Mouse (Mus musculus): ENCODE measurements around the gene Tmem252. TPM values are rescaled to one million over a fixed set of nuclear protein-coding genes. Genes with fewer than 3 reads are reported as not detected.

Gene Tmem252
- total and polyA plus RNA-seq, 3 experiments = 0.08 to 0.11 (median 0.10) TPM

GRCm38 (mm10) chr19:24671571-24671970, 2.2 kb upstream of the Tmem252 start:
- no peaks in the 10 kb centered on the region for H3K27me3 ChIP-seq (ENCODE audit: control insufficient read depth, insufficient read depth, low read length)
- H3K9ac ChIP-seq (ENCODE audit: low read depth, low read length) = no peak overlapping the region
- H3K79me2 ChIP-seq (replicated peaks; ENCODE audit: control insufficient read depth, insufficient read depth, low read length) = no peaks in the 10 kb centered on the region
- no peak overlapping the region for H3K4me3 ChIP-seq
- H3K36me3 ChIP-seq (ENCODE audit: control insufficient read depth, insufficient read depth, low read length) = no peaks in the 10 kb centered on the region
- no peak for DNase-seq
- H3K27ac ChIP-seq = no peak overlapping the region
- TF ChIP-seq EP300 (IDR thresholded peaks at IDR 0.05; ENCODE audit: insufficient read depth, low read depth, low read length) (no peak), CTCF (IDR thresholded peaks at IDR 0.05) (no peak), POLR2A (IDR thresholded peaks at IDR 0.05; ENCODE audit: insufficient read depth, low read depth, low read length) (no peak)
- intact Hi-C loops (cut with DNase I) = no loop called here
- H3K4me1 ChIP-seq (ENCODE audit: control insufficient read depth, insufficient read depth, low read length) = peaks cover 4% of the 10 kb centered on the region
- WGBS = 64% methylated on average over 3 of the region's 3 CpGs

GRCm38 (mm10) chr19:24672366-24672960, 1.3 kb upstream of the Tmem252 start:
- intact Hi-C loops (cut with DNase I) = no loop called here
- H3K36me3 ChIP-seq (ENCODE audit: control insufficient read depth, insufficient read depth, low read length) = no peaks in the 10 kb centered on the region
- no peak overlapping the region for H3K4me3 ChIP-seq
- peak overlapping the region; percentile 21 for H3K27ac ChIP-seq
- WGBS = 29% methylated on average over 10 of the region's 10 CpGs
- no peak overlapping the region for H3K9ac ChIP-seq (ENCODE audit: low read depth, low read length)
- no peak for DNase-seq
- H3K4me1 ChIP-seq (ENCODE audit: control insufficient read depth, insufficient read depth, low read length) = peaks cover 4% of the 10 kb centered on the region
- H3K79me2 ChIP-seq (replicated peaks; ENCODE audit: control insufficient read depth, insufficient read depth, low read length) = no peaks in the 10 kb centered on the region
- no peaks in the 10 kb centered on the region for H3K27me3 ChIP-seq (ENCODE audit: control insufficient read depth, insufficient read depth, low read length)
- TF ChIP-seq POLR2A (IDR thresholded peaks at IDR 0.05; ENCODE audit: insufficient read depth, low read depth, low read length) (no peak), CTCF (IDR thresholded peaks at IDR 0.05) (no peak), EP300 (IDR thresholded peaks at IDR 0.05; ENCODE audit: insufficient read depth, low read depth, low read length) (no peak)

GRCm38 (mm10) chr19:24673331-24673730, 477 bp upstream of the Tmem252 start:
- WGBS = 32% methylated on average over 10 of the region's 10 CpGs
- peak overlapping the region; percentile 21 for H3K27ac ChIP-seq

GRCm38 (mm10) chr19:24676429-24676828, 2.6 kb downstream of the Tmem252 start:
- intact Hi-C loops (cut with DNase I) = no loop called here
- DNase-seq = peak in 1 of 2 experiments; percentile 45
- Histone ChIP-seq H3K4me1 (ENCODE audit: control insufficient read depth, insufficient read depth, low read length) (peaks cover 6% of the 10 kb centered on the region), H3K4me3 (no peak overlapping the region), H3K27ac (peak overlapping the region; percentile 59), H3K9ac (ENCODE audit: low read depth, low read length) (no peak overlapping the region), H3K27me3 (ENCODE audit: control insufficient read depth, insufficient read depth, low read length) (no peaks in the 10 kb centered on the region), H3K79me2 (replicated peaks; ENCODE audit: control insufficient read depth, insufficient read depth, low read length) (no peaks in the 10 kb centered on the region), H3K36me3 (ENCODE audit: control insufficient read depth, insufficient read depth, low read length) (no peaks in the 10 kb centered on the region)
- 58% methylated on average over 7 of the region's 7 CpGs for WGBS
- TF ChIP-seq EP300 (IDR thresholded peaks at IDR 0.05; ENCODE audit: insufficient read depth, low read depth, low read length) (0 out of 2 replicates have a peak, but pooled peaks have one; percentile 32), CTCF (IDR thresholded peaks at IDR 0.05) (no peak)

More at GRCm38 (mm10) chr19:24673331-24673730, 477 bp upstream of the Tmem252 start:
- Histone ChIP-seq H3K27me3 (ENCODE audit: control insufficient read depth, insufficient read depth, low read length) (no peaks in the 10 kb centered on the region), H3K79me2 (replicated peaks; ENCODE audit: control insufficient read depth, insufficient read depth, low read length) (no peaks in the 10 kb centered on the region), H3K9ac (ENCODE audit: low read depth, low read length) (no peak overlapping the region), H3K4me1 (ENCODE audit: control insufficient read depth, insufficient read depth, low read length) (peaks cover 6% of the 10 kb centered on the region), H3K4me3 (no peak overlapping the region), H3K36me3 (ENCODE audit: control insufficient read depth, insufficient read depth, low read length) (no peaks in the 10 kb centered on the region)
- intact Hi-C loops (cut with DNase I) = no loop called here
- DNase-seq = no peak
- TF ChIP-seq EP300 (IDR thresholded peaks at IDR 0.05; ENCODE audit: insufficient read depth, low read depth, low read length) (no peak), POLR2A (IDR thresholded peaks at IDR 0.05; ENCODE audit: insufficient read depth, low read depth, low read length) (no peak), CTCF (IDR thresholded peaks at IDR 0.05) (no peak)

- no peak overlapping the region for H3K9ac ChIP-seq (ENCODE audit: low read depth, low read length)
- H3K4me1 ChIP-seq (ENCODE audit: control insufficient read depth, insufficient read depth, low read length) = peaks cover 6% of the 10 kb centered on the region
- intact Hi-C loops (cut with DNase I) = no loop called here
- no peaks in the 10 kb centered on the region for H3K36me3 ChIP-seq (ENCODE audit: control insufficient read depth, insufficient read depth, low read length)
- TF ChIP-seq POLR2A (IDR thresholded peaks at IDR 0.05; ENCODE audit: insufficient read depth, low read depth, low read length) (no peak), CTCF (IDR thresholded peaks at IDR 0.05) (no peak), EP300 (IDR thresholded peaks at IDR 0.05; ENCODE audit: insufficient read depth, low read depth, low read length) (no peak)
- H3K79me2 ChIP-seq (replicated peaks; ENCODE audit: control insufficient read depth, insufficient read depth, low read length) = no peaks in the 10 kb centered on the region
- no peak for DNase-seq
- no peaks in the 10 kb centered on the region for H3K27me3 ChIP-seq (ENCODE audit: control insufficient read depth, insufficient read depth, low read length)
- H3K27ac ChIP-seq = no peak overlapping the region; the same call in 1 of the 2 replicates
- no peak overlapping the region for H3K4me3 ChIP-seq
- WGBS = 79% methylated on average over 8 of the region's 8 CpGs
Observed at GRCm38 (mm10) chr19:24677242-24677984, 3.6 kb downstream of the Tmem252 start.

Measured in heart, adult 2 months (tissue).